Mouse (Mus musculus) cerebellum, adult 2 months (tissue): ENCODE measurements around the gene Grik1.

Experiments
- CTCF ChIP-seq: fragments of 200-500 bp; IDR thresholded peaks from 2 replicates; pipeline ENCODE4 v1.5.1; 2011; ENCODE audit warnings: low read depth, mild to moderate bottlenecking, control low read depth, low read length, moderate library complexity, borderline replicate concordance; ENCODE audit not compliant: insufficient read depth
- POLR2A ChIP-seq: fragments of 200-500 bp; IDR thresholded peaks from 2 replicates; pipeline ENCODE4 v1.6.1; 2011; ENCODE audit warnings: low read length, control low read depth, borderline replicate concordance; ENCODE audit not compliant: insufficient read depth

GRCm38 (mm10) chr16:87948122-87948521 lies 341.9 kb downstream of the Grik1 start:
- no peak for TF ChIP-seq CTCF
- TF ChIP-seq POLR2A: no peak
